Mouse (Mus musculus) stomach, postnatal 0 days (tissue): ENCODE measurements around the gene Lsp1.

Source experiments
- CTCF ChIP-seq: IDR thresholded peaks from 2 replicates; pipeline ENCODE4 v1.5.1; 2016; ENCODE audit warnings: antibody characterized with exemption, low read depth, mild to moderate bottlenecking, moderate library complexity
- EP300 ChIP-seq: optimal IDR thresholded peaks from 2 replicates; pipeline ENCODE3; 2016; ENCODE audit warnings: antibody characterized with exemption

- TF ChIP-seq CTCF (no peak), EP300 (peak; percentile 86)
Observed at GRCm38 (mm10) chr7:142481568-142482255, 21.1 kb downstream of the Lsp1 start.
